Mouse (Mus musculus) intestine, postnatal 0 days (tissue): Measurements from ENCODE around the gene Adam1a. TPM values are rescaled to one million over a fixed set of nuclear protein-coding genes. Genes with fewer than 3 reads are reported as not detected.

Experiments
- ATAC-seq: fragments of 200-750 bp; cut with Nextera tagmentation; 2 replicates; pipeline ENCODE4 v1.8.0; 2017; ENCODE audit warnings: mild to moderate bottlenecking, moderate TSS enrichment, moderate library complexity
- H3K27ac ChIP-seq: fragments of 300-500 bp; sonication (generic); 2 replicates; pipeline ENCODE4 v1.5.1; 2014; ENCODE audit warnings: mild to moderate bottlenecking, low read depth, low read length, moderate library complexity
- H3K27me3 ChIP-seq: fragments of 300-500 bp; sonication (generic); replicated peaks from 2 replicates; pipeline ENCODE4 v1.6.1; 2014; ENCODE audit warnings: low read length, mixed read lengths; ENCODE audit not compliant: control insufficient read depth, insufficient read depth
- H3K36me3 ChIP-seq: fragments of 300-500 bp; sonication (generic); 2 replicates; pipeline ENCODE4 v1.6.1; 2014; ENCODE audit warnings: mild to moderate bottlenecking, moderate library complexity; ENCODE audit not compliant: control insufficient read depth, insufficient read depth
- H3K4me1 ChIP-seq: fragments of 300-500 bp; sonication (generic); replicated peaks from 2 replicates; pipeline ENCODE4 v1.6.1; 2014; ENCODE audit warnings: antibody characterized with exemption, low read length, mixed read lengths; ENCODE audit not compliant: control insufficient read depth, insufficient read depth
- H3K4me2 ChIP-seq: fragments of 300-500 bp; sonication (generic); replicated peaks from 2 replicates; pipeline ENCODE4 v1.6.1; 2014; ENCODE audit warnings: low read depth, mild to moderate bottlenecking, moderate library complexity
- H3K4me3 ChIP-seq: fragments of 300-500 bp; sonication (generic); 2 replicates; pipeline ENCODE4 v1.5.1; 2014; ENCODE audit warnings: low read depth, low read length
- H3K9ac ChIP-seq: fragments of 300-500 bp; sonication (generic); 2 replicates; pipeline ENCODE4 v1.6.1; 2014; ENCODE audit warnings: mild to moderate bottlenecking, low read depth, low read length
- H3K9me3 ChIP-seq: fragments of 300-500 bp; sonication (generic); 2 replicates; pipeline ENCODE4 v1.6.1; 2016; ENCODE audit warnings: mixed run types; ENCODE audit not compliant: control insufficient read depth
- CTCF ChIP-seq: sonication (generic); IDR thresholded peaks from 2 replicates; pipeline ENCODE4 v1.5.1; 2016; ENCODE audit warnings: low read depth, mild to moderate bottlenecking, control low read depth, antibody characterized with exemption, moderate library complexity
- WGBS: fragments of 180-500 bp; shearing (Covaris S2); extraction: QIAGEN DNeasy Blood & Tissue Kit; methylation state at CpG from one replicate; pipeline ENCODE4 v1.1.7; 2014; 5-methylcytosine and 5-hydroxymethylcytosine counted together
- polyA plus RNA-seq: library from polyadenylated mRNA; unstranded; fragments of >200 nt; fragmentation: Nextera tagmentation; extraction: Ambion mirVana; gene quantifications from 2 replicates; pipeline ENCODE4 v1.2.1, GENCODE M21; 2015

The Adam1a gene
- polyA plus RNA-seq, 1 experiment from 2014 or later: 0.39 TPM

DNA sequence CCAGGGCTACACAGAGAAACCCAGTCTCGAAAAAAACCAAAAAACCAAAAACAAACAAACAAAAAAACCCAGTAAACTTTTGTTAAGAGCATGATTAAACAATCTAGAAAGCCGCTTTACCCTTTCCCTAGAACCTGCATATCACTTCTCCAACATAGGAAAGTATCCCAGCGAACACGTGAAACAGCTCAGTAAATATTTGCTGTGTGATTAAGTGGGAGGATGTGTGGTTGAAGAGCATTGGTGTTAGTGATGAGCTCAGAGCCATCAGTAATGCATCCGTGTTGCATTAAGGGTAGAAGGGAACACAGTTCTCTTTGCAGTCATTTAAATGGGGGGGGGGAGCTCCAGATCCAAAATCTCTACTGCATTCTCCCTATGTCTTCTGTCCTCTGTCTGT, 60.5 kb downstream of the Adam1a start:
- 47% methylated on average over 5 of the region's 5 CpGs for WGBS
- Histone ChIP-seq H3K4me1 (no peaks in the 10 kb centered on the region), H3K36me3 (no peaks in the 10 kb centered on the region), H3K4me3 (no peak overlapping the region), H3K9me3 (no peaks in the 10 kb centered on the region), H3K4me2 (no peak overlapping the region), H3K27ac (no peak overlapping the region), H3K9ac (no peak overlapping the region), H3K27me3 (no peaks in the 10 kb centered on the region)
- TF ChIP-seq CTCF: no peak
- ATAC-seq: no peak

DNA sequence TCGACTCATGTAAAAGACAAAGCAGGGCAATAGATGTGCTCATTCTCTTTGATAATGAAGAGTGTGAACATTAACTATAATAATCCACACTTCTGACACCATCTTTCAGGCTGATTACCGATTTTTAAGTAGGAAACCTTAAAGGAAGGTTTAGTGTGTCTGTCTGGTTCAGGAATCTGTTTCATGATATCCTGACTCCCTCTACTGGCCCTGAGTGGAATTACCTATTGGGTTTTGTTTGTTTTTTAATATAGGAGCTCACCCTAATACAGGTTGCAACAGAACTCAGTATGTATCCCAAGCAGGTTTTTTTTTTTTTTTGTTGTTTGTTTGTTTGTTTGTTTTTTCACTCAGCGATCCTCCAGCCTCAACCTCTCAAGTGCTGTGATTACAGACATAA, 67.6 kb downstream of the Adam1a start:
- peak; percentile 88 for TF ChIP-seq CTCF
- Histone ChIP-seq H3K4me1 (no peaks in the 10 kb centered on the region), H3K4me3 (no peak overlapping the region), H3K27me3 (no peaks in the 10 kb centered on the region), H3K36me3 (no peaks in the 10 kb centered on the region), H3K9me3 (no peaks in the 10 kb centered on the region), H3K9ac (no peak overlapping the region), H3K4me2 (no peak overlapping the region), H3K27ac (no peak overlapping the region)
- peak; percentile 36; the same call in 1 of the 2 replicates for ATAC-seq
- WGBS: 21% methylated on average over 3 of the region's 3 CpGs

DNA sequence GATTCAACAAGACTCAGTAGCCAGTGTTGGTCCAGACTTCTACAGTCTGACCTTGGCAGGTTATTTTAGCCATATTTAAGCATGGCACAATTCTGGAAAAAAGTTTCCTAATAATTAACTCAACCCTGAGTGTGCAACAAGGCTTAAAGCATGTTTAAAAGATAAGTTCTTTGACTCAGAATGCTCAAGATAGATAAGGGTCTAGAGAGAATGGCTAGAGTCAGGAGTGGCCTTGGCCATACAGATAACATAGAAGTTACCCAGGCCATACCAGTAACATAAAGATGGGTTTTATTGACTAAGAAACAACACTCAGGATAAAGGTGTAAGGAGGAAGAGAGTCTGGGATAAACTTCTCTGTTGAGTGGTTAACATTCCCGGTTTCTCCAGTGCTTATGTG, 69.2 kb downstream of the Adam1a start:
- no peak for TF ChIP-seq CTCF
- H3K4me1 ChIP-seq: no peaks in the 10 kb centered on the region
- ATAC-seq: 0 out of 2 replicates have a peak, but pooled peaks have one; percentile 31
- no peaks in the 10 kb centered on the region for H3K36me3 ChIP-seq
- no peaks in the 10 kb centered on the region for H3K27me3 ChIP-seq
- no peak overlapping the region for H3K4me3 ChIP-seq
- no peaks in the 10 kb centered on the region for H3K9me3 ChIP-seq
- H3K4me2 ChIP-seq: no peak overlapping the region
- H3K9ac ChIP-seq: no peak overlapping the region
- no peak overlapping the region for H3K27ac ChIP-seq
- 34% methylated on average over 1 of the region's 1 CpGs for WGBS

DNA sequence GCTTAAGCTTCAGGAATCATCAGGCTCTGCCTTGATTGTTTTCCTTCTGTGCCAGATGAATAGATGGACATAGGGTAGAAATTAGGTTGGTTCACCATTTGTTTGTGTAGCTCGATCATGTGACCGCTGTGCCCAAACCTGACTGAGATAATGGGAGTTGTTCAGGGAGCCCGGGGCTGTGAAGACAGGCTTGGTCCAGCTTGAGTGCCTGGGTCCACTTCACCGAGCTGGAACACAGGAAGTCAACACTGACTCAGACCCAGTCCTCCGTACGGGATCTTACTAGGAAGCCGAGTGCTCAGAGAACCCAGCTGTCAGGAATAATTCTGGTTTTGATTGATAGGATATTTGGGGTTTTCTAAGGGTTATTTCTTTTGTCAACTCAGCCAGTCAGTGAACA, 70.7 kb downstream of the Adam1a start:
- Histone ChIP-seq H3K4me3 (no peak overlapping the region), H3K36me3 (no peaks in the 10 kb centered on the region), H3K9ac (no peak overlapping the region), H3K27ac (no peak overlapping the region), H3K4me1 (no peaks in the 10 kb centered on the region), H3K9me3 (no peaks in the 10 kb centered on the region), H3K4me2 (no peak overlapping the region), H3K27me3 (no peaks in the 10 kb centered on the region)
- WGBS: 63% methylated on average over 7 of the region's 7 CpGs
- no peak for TF ChIP-seq CTCF
- no peak for ATAC-seq

DNA sequence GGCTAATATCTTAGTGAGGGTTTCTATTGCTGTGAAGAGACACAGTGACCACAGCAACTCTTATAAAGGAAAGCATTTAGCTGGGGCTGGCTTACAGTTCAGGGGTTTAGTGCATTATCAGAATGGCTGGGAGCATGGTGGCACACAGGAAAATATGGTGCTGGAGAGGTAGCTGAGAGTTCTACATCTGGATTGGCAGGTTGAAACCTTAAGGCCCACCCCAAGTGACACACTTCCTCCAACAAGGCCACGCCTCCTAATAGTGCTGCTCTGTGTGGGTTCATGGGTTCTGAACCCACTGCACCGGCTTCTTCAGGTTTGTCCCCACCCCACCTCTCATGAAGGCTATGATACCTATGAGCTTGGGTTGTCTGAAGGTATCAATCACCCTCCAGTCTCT, 72.9 kb downstream of the Adam1a start:
- Histone ChIP-seq H3K36me3 (no peaks in the 10 kb centered on the region), H3K9me3 (no peaks in the 10 kb centered on the region), H3K4me1 (no peaks in the 10 kb centered on the region), H3K4me2 (no peak overlapping the region), H3K27ac (no peak overlapping the region), H3K4me3 (no peak overlapping the region), H3K27me3 (no peaks in the 10 kb centered on the region), H3K9ac (no peak overlapping the region)
- no peak for ATAC-seq
- no peak for TF ChIP-seq CTCF
- 85% methylated on average over 2 of the region's 2 CpGs for WGBS

DNA sequence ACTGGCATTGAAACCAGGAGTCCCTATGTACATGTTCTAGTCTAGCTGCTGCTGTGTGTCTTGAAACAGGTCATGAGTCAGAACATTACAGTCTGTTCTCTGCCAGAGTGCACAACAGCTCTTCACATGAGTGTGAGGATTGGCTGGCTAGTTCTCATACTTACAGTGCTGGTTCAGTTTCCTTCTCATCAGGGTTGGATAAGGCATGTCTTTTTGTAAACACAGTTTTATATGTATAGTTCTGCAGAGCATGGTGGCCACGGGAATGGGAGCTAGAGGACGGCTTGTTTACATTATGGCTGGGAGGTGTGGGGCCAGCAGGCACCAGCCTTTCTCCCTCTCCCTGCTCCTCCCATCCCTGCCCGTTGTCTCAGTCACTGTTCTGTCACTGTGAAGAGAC, 75.7 kb downstream of the Adam1a start:
- H3K36me3 ChIP-seq: no peaks in the 10 kb centered on the region
- no peak for TF ChIP-seq CTCF
- H3K4me2 ChIP-seq: no peak overlapping the region
- no peak overlapping the region for H3K27ac ChIP-seq
- no peaks in the 10 kb centered on the region for H3K4me1 ChIP-seq
- WGBS: 10% methylated on average over 3 of the region's 3 CpGs
- H3K27me3 ChIP-seq: no peaks in the 10 kb centered on the region
- 0 out of 2 replicates have a peak, but pooled peaks have one; percentile 10 for ATAC-seq
- no peak overlapping the region for H3K9ac ChIP-seq
- H3K4me3 ChIP-seq: no peak overlapping the region
- H3K9me3 ChIP-seq: no peaks in the 10 kb centered on the region

Other genes with a start within 250 kb of the Adam1a start
- gene Trafd1, start 159.8 kb downstream of the Adam1a start, polyA plus RNA-seq: 99.1 and 100 TPM in 2 replicates
- gene Naa25, start 147.5 kb downstream of the Adam1a start, polyA plus RNA-seq: 14.2 and 15.0 TPM in 2 replicates
- gene Tmem116, start 93.6 kb downstream of the Adam1a start, polyA plus RNA-seq: 6.8 and 7.2 TPM in 2 replicates
- gene Erp29, start 93.0 kb downstream of the Adam1a start, polyA plus RNA-seq: 164 and 175 TPM in 2 replicates
- 0.04 TPM in 1 of 2 replicates, not detected in the other for gene Adam1b, start 42.0 kb downstream of the Adam1a start, polyA plus RNA-seq
- not detected in 2 replicates for gene Gm42878, start within 50 bp of the Adam1a start, polyA plus RNA-seq
- gene Mapkapk5, start 423 bp upstream of the Adam1a start, polyA plus RNA-seq: 36.7 and 36.9 TPM in 2 replicates
- gene Aldh2, start 48.3 kb upstream of the Adam1a start, polyA plus RNA-seq: 179 and 181 TPM in 2 replicates
- gene Acad12, start 73.5 kb upstream of the Adam1a start, polyA plus RNA-seq: 3.5 and 3.8 TPM in 2 replicates
- 5.3 and 5.6 TPM in 2 replicates for gene Acad10, start 115.0 kb upstream of the Adam1a start, polyA plus RNA-seq
- gene Brap, start 115.1 kb upstream of the Adam1a start, polyA plus RNA-seq: 30.6 and 30.7 TPM in 2 replicates
- gene Atxn2, start 165.9 kb upstream of the Adam1a start, polyA plus RNA-seq: 54.3 and 62.6 TPM in 2 replicates